Mouse (Mus musculus): ENCODE data around the gene Dpp6. TPM values are rescaled to one million over a fixed set of nuclear protein-coding genes. Genes with fewer than 3 reads are reported as not detected.

Dpp6 gene
- polyA plus RNA-seq, 2 experiments, result 2.4 to 5.0 TPM

GRCm38 (mm10) chr5:27357630-27358029 is 540.6 kb downstream of the Dpp6 start:
- no peak overlapping the region for H3K4me2 ChIP-seq (replicated peaks; ENCODE audit: low read depth, low read length, severe bottlenecking)
- ATAC-seq (ENCODE audit: low FRiP score, low read depth) (no peak), DNase-seq (ENCODE audit: low spot score) (no peak)
- H3K9me3 ChIP-seq (ENCODE audit: control insufficient read depth, low read length), result no peaks in the 10 kb centered on the region
- no peaks in the 10 kb centered on the region for H3K27me3 ChIP-seq (ENCODE audit: control insufficient read depth, insufficient read depth, low read length)
- H3K27ac ChIP-seq (replicated peaks; ENCODE audit: low read depth, low read length), result no peak overlapping the region
- H3K4me1 ChIP-seq (ENCODE audit: control insufficient read depth, insufficient read depth, low read length), result no peaks in the 10 kb centered on the region
- H3K4me3 ChIP-seq (replicated peaks; ENCODE audit: low read length), result no peak overlapping the region
- WGBS, result 71% methylated on average over 3 of the region's 3 CpGs
- H3K36me3 ChIP-seq (ENCODE audit: control insufficient read depth, insufficient read depth, low read length), result no peaks in the 10 kb centered on the region
- TF ChIP-seq POLR2A (IDR thresholded peaks at IDR 0.05; ENCODE audit: borderline replicate concordance, extremely low read depth, insufficient read depth, insufficient read length), result no peak
- H3K9ac ChIP-seq (ENCODE audit: low read depth, low read length, severe bottlenecking), result no peak overlapping the region

- Histone ChIP-seq H3K4me1 (ENCODE audit: control insufficient read depth, insufficient read depth, low read length) (no peaks in the 10 kb centered on the region), H3K27ac (replicated peaks; ENCODE audit: low read depth, low read length) (no peak overlapping the region), H3K36me3 (ENCODE audit: control insufficient read depth, insufficient read depth, low read length) (no peaks in the 10 kb centered on the region), H3K9me3 (ENCODE audit: control insufficient read depth, low read length) (no peaks in the 10 kb centered on the region), H3K4me3 (replicated peaks; ENCODE audit: low read length) (no peak overlapping the region), H3K9ac (ENCODE audit: low read depth, low read length, severe bottlenecking) (no peak overlapping the region), H3K27me3 (ENCODE audit: control insufficient read depth, insufficient read depth, low read length) (no peaks in the 10 kb centered on the region), H3K4me2 (replicated peaks; ENCODE audit: low read depth, low read length, severe bottlenecking) (no peak overlapping the region)
- DNase-seq (ENCODE audit: low spot score) (peak; percentile 43), ATAC-seq (ENCODE audit: low FRiP score, low read depth) (no peak)
- WGBS, result 57% methylated on average over 2 of the region's 2 CpGs
- no peak for TF ChIP-seq POLR2A (IDR thresholded peaks at IDR 0.05; ENCODE audit: borderline replicate concordance, extremely low read depth, insufficient read depth, insufficient read length)
Observed at GRCm38 (mm10) chr5:27365946-27366345, 548.9 kb downstream of the Dpp6 start.

GRCm38 (mm10) chr5:27370814-27371213 is 553.8 kb downstream of the Dpp6 start:
- DNase-seq (ENCODE audit: low spot score) (no peak), ATAC-seq (ENCODE audit: low FRiP score, low read depth) (no peak)
- Histone ChIP-seq H3K27ac (replicated peaks; ENCODE audit: low read depth, low read length) (no peak overlapping the region), H3K4me3 (replicated peaks; ENCODE audit: low read length) (no peak overlapping the region), H3K4me1 (ENCODE audit: control insufficient read depth, insufficient read depth, low read length) (no peaks in the 10 kb centered on the region), H3K9ac (ENCODE audit: low read depth, low read length, severe bottlenecking) (no peak overlapping the region), H3K27me3 (ENCODE audit: control insufficient read depth, insufficient read depth, low read length) (no peaks in the 10 kb centered on the region), H3K9me3 (ENCODE audit: control insufficient read depth, low read length) (no peaks in the 10 kb centered on the region), H3K36me3 (ENCODE audit: control insufficient read depth, insufficient read depth, low read length) (no peaks in the 10 kb centered on the region), H3K4me2 (replicated peaks; ENCODE audit: low read depth, low read length, severe bottlenecking) (no peak overlapping the region)
- no peak for TF ChIP-seq POLR2A (IDR thresholded peaks at IDR 0.05; ENCODE audit: borderline replicate concordance, extremely low read depth, insufficient read depth, insufficient read length)
- WGBS, result 66% methylated on average over 3 of the region's 3 CpGs

GRCm38 (mm10) chr5:27373931-27374330 is 556.9 kb downstream of the Dpp6 start:
- no peak overlapping the region for H3K4me2 ChIP-seq (replicated peaks; ENCODE audit: low read depth, low read length, severe bottlenecking)
- no peaks in the 10 kb centered on the region for H3K27me3 ChIP-seq (ENCODE audit: control insufficient read depth, insufficient read depth, low read length)
- H3K4me3 ChIP-seq (replicated peaks; ENCODE audit: low read length), result no peak overlapping the region
- ATAC-seq (ENCODE audit: low FRiP score, low read depth), result no peak
- TF ChIP-seq POLR2A (IDR thresholded peaks at IDR 0.05; ENCODE audit: borderline replicate concordance, extremely low read depth, insufficient read depth, insufficient read length), result no peak
- 71% methylated on average over 1 of the region's 1 CpGs for WGBS
- H3K9ac ChIP-seq (ENCODE audit: low read depth, low read length, severe bottlenecking), result no peak overlapping the region
- no peaks in the 10 kb centered on the region for H3K4me1 ChIP-seq (ENCODE audit: control insufficient read depth, insufficient read depth, low read length)
- H3K36me3 ChIP-seq (ENCODE audit: control insufficient read depth, insufficient read depth, low read length), result no peaks in the 10 kb centered on the region
- H3K9me3 ChIP-seq (ENCODE audit: control insufficient read depth, low read length), result no peaks in the 10 kb centered on the region
- H3K27ac ChIP-seq (replicated peaks; ENCODE audit: low read depth, low read length), result no peak overlapping the region
- DNase-seq (ENCODE audit: low spot score), result no peak

GRCm38 (mm10) chr5:27375841-27376240 is 558.8 kb downstream of the Dpp6 start:
- WGBS, result 87% methylated on average over 3 of the region's 3 CpGs
- TF ChIP-seq POLR2A (IDR thresholded peaks at IDR 0.05; ENCODE audit: borderline replicate concordance, extremely low read depth, insufficient read depth, insufficient read length), result no peak
- Histone ChIP-seq H3K4me1 (ENCODE audit: control insufficient read depth, insufficient read depth, low read length) (no peaks in the 10 kb centered on the region), H3K27me3 (ENCODE audit: control insufficient read depth, insufficient read depth, low read length) (no peaks in the 10 kb centered on the region), H3K9me3 (ENCODE audit: control insufficient read depth, low read length) (no peaks in the 10 kb centered on the region), H3K27ac (replicated peaks; ENCODE audit: low read depth, low read length) (no peak overlapping the region), H3K9ac (ENCODE audit: low read depth, low read length, severe bottlenecking) (no peak overlapping the region), H3K4me3 (replicated peaks; ENCODE audit: low read length) (no peak overlapping the region), H3K36me3 (ENCODE audit: control insufficient read depth, insufficient read depth, low read length) (no peaks in the 10 kb centered on the region), H3K4me2 (replicated peaks; ENCODE audit: low read depth, low read length, severe bottlenecking) (no peak overlapping the region)
- no peak for DNase-seq (ENCODE audit: low spot score)
- no peak for ATAC-seq (ENCODE audit: low FRiP score, low read depth)

All from limb, embryonic 14.5 days (tissue).